Mouse (Mus musculus) hindbrain, postnatal 0 days (tissue): ENCODE results near the gene Lrrfip1. TPM values are rescaled to one million over a fixed set of nuclear protein-coding genes. Genes with fewer than 3 reads are reported as not detected.

Source experiments
- ATAC-seq: fragments of 200-750 bp; cut with Nextera tagmentation; 2 replicates; pipeline ENCODE4 v1.8.0; 2017; ENCODE audit warnings: mild to moderate bottlenecking, moderate TSS enrichment, moderate library complexity
- DNase-seq: peaks from one replicate; pipeline ENCODE4 v3.0.0-alpha.2; 2015; ENCODE audit warnings: low spot score
- H3K27ac ChIP-seq: fragments of 300-500 bp; sonication (generic); 2 replicates; pipeline ENCODE4 v1.5.1; 2014; ENCODE audit warnings: mild to moderate bottlenecking
- H3K27me3 ChIP-seq: fragments of 300-500 bp; sonication (generic); 2 replicates; pipeline ENCODE4 v1.6.1; 2014; ENCODE audit warnings: low read length, mixed read lengths; ENCODE audit not compliant: insufficient read depth
- H3K36me3 ChIP-seq: fragments of 300-500 bp; sonication (generic); 2 replicates; pipeline ENCODE4 v1.6.1; 2014; ENCODE audit warnings: low read length, mixed read lengths; ENCODE audit not compliant: insufficient read depth
- H3K4me1 ChIP-seq: fragments of 300-500 bp; sonication (generic); 2 replicates; pipeline ENCODE4 v1.6.1; 2014; ENCODE audit warnings: antibody characterized with exemption, low read length, mixed read lengths; ENCODE audit not compliant: insufficient read depth
- H3K4me2 ChIP-seq: fragments of 300-500 bp; sonication (generic); 2 replicates; pipeline ENCODE4 v1.6.1; 2014; ENCODE audit warnings: low read depth, mild to moderate bottlenecking, low read length, moderate library complexity, mixed read lengths
- H3K4me3 ChIP-seq: fragments of 300-500 bp; sonication (generic); 2 replicates; pipeline ENCODE4 v1.5.1; 2014; ENCODE audit warnings: low read length
- H3K9ac ChIP-seq: fragments of 300-500 bp; sonication (generic); replicated peaks from 2 replicates; pipeline ENCODE4 v1.6.1; 2014; ENCODE audit warnings: mild to moderate bottlenecking, low read length, moderate library complexity, mixed read lengths
- H3K9me3 ChIP-seq: fragments of 300-500 bp; sonication (generic); 2 replicates; pipeline ENCODE4 v1.6.1; 2016; ENCODE audit warnings: low read length, mixed read lengths
- CTCF ChIP-seq: IDR thresholded peaks from 2 replicates; pipeline ENCODE4 v1.5.1; 2016; ENCODE audit warnings: antibody characterized with exemption, control low read depth, low read depth
- WGBS: fragments of 180-500 bp; shearing (Covaris S2); extraction: QIAGEN DNeasy Blood & Tissue Kit; methylation state at CpG from one replicate; pipeline ENCODE4 v1.1.7; 2014; 5-methylcytosine and 5-hydroxymethylcytosine counted together
- polyA plus RNA-seq: library from polyadenylated mRNA; unstranded; fragments of >200 nt; fragmentation: Nextera tagmentation; extraction: Ambion mirVana; gene quantifications from 2 replicates; pipeline ENCODE4 v1.2.1, GENCODE M21; 2015
- total RNA-seq: library from RNA; depleted of rRNA; stranded (reverse); fragments of >200 nt; gene quantifications from 2 replicates; pipeline ENCODE4 v1.2.3, GENCODE M21; 2014

Lrrfip1 gene
- total and polyA plus RNA-seq, 2 experiments from 2014 or later: 26.9 to 37.5 TPM

DNA sequence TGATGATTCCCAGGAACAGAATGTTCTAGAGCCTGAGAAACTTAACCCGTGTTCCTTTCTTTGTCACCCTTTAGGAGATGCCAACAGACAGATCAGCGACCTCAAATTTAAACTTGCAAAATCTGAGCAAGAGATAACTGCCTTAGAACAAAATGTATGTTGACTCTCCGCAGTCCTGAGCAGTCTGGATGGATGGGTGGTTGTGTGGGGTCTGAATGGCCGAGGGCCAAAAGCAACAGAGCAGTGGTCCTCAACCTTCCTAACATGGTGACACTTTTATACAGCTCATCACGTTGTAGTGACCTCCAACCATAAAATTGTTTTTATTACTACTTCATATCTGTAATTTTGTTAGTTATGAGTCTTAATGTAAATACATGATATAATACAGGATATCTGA is 124.5 kb downstream of the Lrrfip1 start:
- no peaks in the 10 kb centered on the region for H3K27me3 ChIP-seq
- peaks cover 7% of the 10 kb centered on the region for H3K36me3 ChIP-seq
- H3K9me3 ChIP-seq: no peaks in the 10 kb centered on the region
- no peak overlapping the region for H3K9ac ChIP-seq
- H3K4me2 ChIP-seq: no peak overlapping the region
- H3K4me1 ChIP-seq: no peaks in the 10 kb centered on the region
- no peak for DNase-seq
- no peak for ATAC-seq
- no peak for TF ChIP-seq CTCF
- WGBS: 94% methylated on average over 5 of the region's 5 CpGs
- no peak overlapping the region for H3K27ac ChIP-seq
- H3K4me3 ChIP-seq: no peak overlapping the region

DNA sequence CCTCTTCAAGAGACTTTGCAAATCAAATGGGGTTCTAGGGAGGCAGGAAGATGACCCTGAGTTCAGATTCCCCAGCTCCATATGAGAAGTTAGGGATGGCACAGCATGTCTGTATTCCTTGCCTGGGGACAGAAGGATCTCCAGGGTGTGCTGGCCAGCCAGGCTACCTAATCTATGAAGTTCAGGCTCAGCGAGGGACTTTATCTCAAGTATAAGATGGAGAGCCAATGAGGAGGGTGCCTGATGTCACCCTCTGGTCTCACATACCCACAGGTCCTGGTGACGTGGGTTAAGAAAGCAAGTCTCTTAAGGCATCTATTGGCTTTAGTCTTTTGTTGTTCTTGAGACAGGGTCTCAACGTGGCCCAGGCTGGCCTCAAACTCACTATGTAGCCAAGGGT is 124.9 kb downstream of the Lrrfip1 start:
- Histone ChIP-seq H3K4me3 (no peak overlapping the region), H3K4me2 (no peak overlapping the region), H3K4me1 (no peaks in the 10 kb centered on the region), H3K27me3 (no peaks in the 10 kb centered on the region), H3K9me3 (no peaks in the 10 kb centered on the region), H3K36me3 (peaks cover 7% of the 10 kb centered on the region), H3K27ac (no peak overlapping the region), H3K9ac (no peak overlapping the region)
- TF ChIP-seq CTCF: no peak
- ATAC-seq (no peak), DNase-seq (no peak)
- 96% methylated on average over 3 of the region's 3 CpGs for WGBS

DNA sequence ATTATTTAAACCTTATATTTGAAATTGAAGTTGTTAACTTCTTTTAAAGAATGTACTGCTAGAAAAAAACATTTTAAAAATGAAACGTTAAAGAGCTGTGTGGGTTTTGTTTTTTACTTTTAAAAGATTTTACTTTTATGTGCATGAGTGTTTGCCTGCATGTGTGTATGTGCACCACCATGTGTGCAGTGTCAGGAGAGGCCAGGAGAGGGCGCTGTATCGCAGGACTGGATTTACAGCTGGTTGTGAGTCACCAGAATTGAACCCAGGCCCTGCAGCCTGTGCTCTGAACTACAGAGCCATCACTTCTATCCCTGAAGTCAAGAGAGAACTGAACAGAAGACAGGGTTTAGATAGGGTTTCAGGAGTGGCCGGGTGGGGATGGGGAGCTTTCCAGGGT is 130.3 kb downstream of the Lrrfip1 start:
- Histone ChIP-seq H3K36me3 (peaks cover 7% of the 10 kb centered on the region), H3K9ac (no peak overlapping the region), H3K4me2 (no peak overlapping the region), H3K4me1 (no peaks in the 10 kb centered on the region), H3K4me3 (no peak overlapping the region), H3K9me3 (no peaks in the 10 kb centered on the region), H3K27ac (no peak overlapping the region), H3K27me3 (no peaks in the 10 kb centered on the region)
- WGBS: 90% methylated on average over 4 of the region's 4 CpGs
- TF ChIP-seq CTCF: no peak; the same call in 1 of the 2 replicates
- ATAC-seq: no peak
- DNase-seq: no peak

DNA sequence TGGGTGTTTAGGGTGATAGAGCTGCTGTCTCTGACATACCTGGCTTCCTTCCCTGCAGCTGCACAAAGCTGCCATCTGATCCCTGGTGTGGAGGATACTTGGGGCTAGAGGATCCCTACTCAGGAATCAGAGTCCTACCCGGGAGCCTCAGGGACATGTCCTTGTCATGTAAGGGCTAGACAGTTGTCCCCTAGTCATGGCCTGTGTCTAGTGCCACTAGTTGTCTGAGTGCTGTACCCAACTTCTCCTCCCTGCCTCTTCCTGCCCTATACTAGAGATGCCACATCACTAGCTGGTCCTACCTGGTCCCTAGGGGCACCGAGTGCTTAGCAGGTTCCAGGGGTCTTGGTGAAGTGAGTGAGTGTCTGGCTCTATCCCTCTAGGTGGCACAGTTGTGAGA is 138.5 kb downstream of the Lrrfip1 start:
- H3K27ac ChIP-seq: no peak overlapping the region
- H3K27me3 ChIP-seq: no peaks in the 10 kb centered on the region
- no peaks in the 10 kb centered on the region for H3K9me3 ChIP-seq
- ATAC-seq: no peak
- H3K4me1 ChIP-seq: no peaks in the 10 kb centered on the region
- no peaks in the 10 kb centered on the region for H3K36me3 ChIP-seq
- DNase-seq: no peak
- TF ChIP-seq CTCF: no peak
- no peak overlapping the region for H3K9ac ChIP-seq
- H3K4me3 ChIP-seq: no peak overlapping the region
- 94% methylated on average over 2 of the region's 2 CpGs for WGBS
- H3K4me2 ChIP-seq: no peak overlapping the region

DNA sequence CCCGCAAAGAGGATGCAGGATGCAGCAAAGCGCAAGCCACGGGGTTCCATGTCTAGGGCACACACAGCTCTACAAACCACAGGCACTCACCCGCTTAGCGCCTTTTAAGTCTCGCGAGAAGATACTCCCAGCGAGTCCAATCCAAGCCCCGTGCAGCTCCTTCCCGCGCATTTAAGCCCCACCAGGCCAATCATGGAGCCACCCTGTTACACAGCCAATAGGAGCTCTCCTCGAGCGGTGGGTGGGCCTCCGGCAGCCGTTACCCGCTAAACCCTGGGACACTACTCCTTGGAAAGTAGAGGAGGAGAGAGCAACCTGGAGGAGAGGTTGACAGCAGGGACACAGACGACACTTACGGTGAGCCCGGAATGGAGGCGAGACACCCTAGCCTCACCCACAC is 146.3 kb downstream of the Lrrfip1 start, which contains the start of gene Rbm44:
TSS of gene Rbm44 (plus strand) at position 277 of the 400 bp plus-strand sequence.
- Histone ChIP-seq H3K27me3 (no peaks in the 10 kb centered on the region), H3K4me1 (no peaks in the 10 kb centered on the region), H3K9me3 (no peaks in the 10 kb centered on the region), H3K4me2 (no peak within 1 kb of the TSS), H3K36me3 (no peaks in the 10 kb centered on the region), H3K9ac (no peak within 1 kb of the TSS), H3K27ac (no peak within 1 kb of the TSS), H3K4me3 (no peak within 1 kb of the TSS)
- WGBS: 71% methylated on average over 20 of the region's 20 CpGs
- no peak for TF ChIP-seq CTCF
- ATAC-seq (no peak), DNase-seq (peak; percentile 3)

DNA sequence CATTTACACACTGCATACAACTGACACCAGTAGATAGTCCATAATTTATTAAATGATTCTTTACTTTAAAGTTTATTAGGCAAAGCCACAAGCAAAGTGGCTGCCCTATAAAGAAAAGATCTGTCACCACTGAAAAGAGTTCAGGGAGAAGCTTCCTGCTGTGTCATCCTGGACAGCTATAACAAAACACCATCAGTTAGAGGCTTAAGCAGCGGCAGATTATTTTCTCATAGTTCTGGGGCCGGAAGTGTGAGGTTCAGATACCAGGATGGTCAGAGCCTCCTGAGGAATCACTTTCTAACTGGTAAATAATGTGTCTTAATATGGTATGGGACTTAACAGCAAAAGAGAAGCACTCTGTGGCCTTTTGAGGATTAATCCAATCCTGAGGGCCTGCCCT is 153.0 kb downstream of the Lrrfip1 start:
- no peak overlapping the region for H3K27ac ChIP-seq
- 68% methylated on average over 2 of the region's 2 CpGs for WGBS
- no peak for DNase-seq
- H3K27me3 ChIP-seq: no peaks in the 10 kb centered on the region
- no peak for TF ChIP-seq CTCF
- H3K4me1 ChIP-seq: no peaks in the 10 kb centered on the region
- H3K4me2 ChIP-seq: no peak overlapping the region
- no peak overlapping the region for H3K9ac ChIP-seq
- H3K36me3 ChIP-seq: no peaks in the 10 kb centered on the region
- H3K4me3 ChIP-seq: no peak overlapping the region
- ATAC-seq: no peak
- no peaks in the 10 kb centered on the region for H3K9me3 ChIP-seq

DNA sequence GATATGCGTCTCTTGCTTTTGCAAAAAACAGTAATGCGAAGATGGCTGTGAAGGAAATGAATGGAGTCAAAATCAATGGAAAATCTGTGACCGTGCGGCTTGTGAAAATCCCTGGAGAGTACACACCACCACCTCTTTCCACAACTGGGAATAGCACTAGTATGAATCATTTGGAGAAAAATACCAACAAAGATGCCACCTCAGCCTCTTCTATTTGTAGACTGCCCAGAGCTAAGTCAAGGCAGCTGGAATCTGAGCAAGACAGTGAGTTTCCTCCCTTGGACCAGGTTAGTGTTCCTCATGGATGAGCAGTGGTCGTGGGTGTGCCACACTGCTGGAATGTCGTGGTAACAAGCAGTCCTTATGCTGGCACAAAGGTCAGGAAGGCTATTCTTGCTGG is 168.3 kb downstream of the Lrrfip1 start:
- Histone ChIP-seq H3K9ac (no peak overlapping the region), H3K27me3 (no peaks in the 10 kb centered on the region), H3K4me3 (no peak overlapping the region), H3K9me3 (no peaks in the 10 kb centered on the region), H3K27ac (no peak overlapping the region), H3K4me2 (no peak overlapping the region), H3K36me3 (no peaks in the 10 kb centered on the region), H3K4me1 (no peaks in the 10 kb centered on the region)
- ATAC-seq: no peak
- WGBS: 78% methylated on average over 6 of the region's 6 CpGs
- no peak for TF ChIP-seq CTCF
- DNase-seq: no peak
